Mouse (Mus musculus): ENCODE measurements around the gene 1810010H24Rik. TPM values are rescaled to one million over a fixed set of nuclear protein-coding genes. Genes with fewer than 3 reads are reported as not detected.
"Not testable (repeated sequence)": the region's sequence is repeated elsewhere in the genome, so short reads cannot be mapped to it uniquely, and the experiment has no call there.

The 1810010H24Rik gene
- polyA plus RNA-seq, 1 experiment from 2014 or later, result 2.2 TPM

DNA sequence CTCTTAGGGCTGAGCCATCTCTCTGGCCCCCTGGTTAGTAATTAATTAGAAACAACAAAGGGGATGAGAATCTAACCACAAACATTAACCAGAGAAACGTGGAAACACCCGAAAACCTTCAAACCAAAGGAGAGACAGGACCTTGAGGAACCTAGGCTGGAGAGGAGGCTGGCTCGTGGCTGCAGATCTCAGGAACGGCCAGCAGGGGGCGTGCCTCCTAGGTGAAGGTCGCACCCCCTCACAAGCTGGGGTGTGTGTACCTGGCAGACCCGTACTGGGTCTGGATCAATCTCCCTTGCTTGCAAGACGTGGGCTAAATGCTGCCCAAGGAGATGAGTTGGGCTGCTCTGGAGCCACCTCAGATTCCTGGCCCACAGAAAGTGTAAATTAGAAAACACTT, 6.9 kb upstream of the 1810010H24Rik start:
- WGBS (ENCODE audit: insufficient replicate concordance), result 23% methylated on average over 8 of the region's 8 CpGs
- Histone ChIP-seq H3K4me1 (ENCODE audit: control insufficient read depth, low read depth, low read length) (peaks cover 3% of the 10 kb centered on the region), H3K9me3 (replicated peaks; ENCODE audit: control insufficient read depth, low read length) (no peaks in the 10 kb centered on the region; the same call in 1 of the 2 replicates), H3K4me2 (ENCODE audit: low read depth, low read length) (no peak overlapping the region), H3K9ac (ENCODE audit: low read depth, low read length) (no peak overlapping the region), H3K36me3 (ENCODE audit: control insufficient read depth, insufficient read depth) (no peaks in the 10 kb centered on the region), H3K27ac (ENCODE audit: low read length) (no peak overlapping the region), H3K27me3 (ENCODE audit: control insufficient read depth, insufficient read depth, low read depth, low read length) (peaks cover 4% of the 10 kb centered on the region), H3K4me3 (ENCODE audit: low read depth, low read length) (no peak overlapping the region)
- no peak for ATAC-seq (ENCODE audit: low read depth)

DNA sequence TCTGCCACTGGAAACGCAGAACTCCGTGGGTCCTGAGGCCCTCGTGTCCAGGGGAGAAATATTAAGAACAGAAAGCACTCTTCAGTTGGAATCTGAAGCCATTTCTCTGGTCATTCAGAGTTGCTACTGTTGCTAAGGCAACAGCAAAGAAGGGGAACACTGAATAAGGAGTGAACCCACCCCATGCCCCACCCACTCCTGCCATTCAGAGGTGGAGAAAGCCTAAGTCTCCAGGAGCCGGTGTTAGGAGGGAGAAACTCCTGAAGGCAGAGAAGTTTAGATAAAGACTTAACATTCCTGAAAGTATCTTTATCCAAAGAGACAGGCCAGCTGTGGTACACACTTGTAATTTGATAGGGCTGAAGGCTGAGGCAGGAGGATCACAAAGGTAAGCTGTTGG, 6.2 kb upstream of the 1810010H24Rik start:
- no peak overlapping the region for H3K4me2 ChIP-seq (ENCODE audit: low read depth, low read length)
- no peak for ATAC-seq (ENCODE audit: low read depth)
- H3K9ac ChIP-seq (ENCODE audit: low read depth, low read length), result no peak overlapping the region
- peaks cover 3% of the 10 kb centered on the region for H3K4me1 ChIP-seq (ENCODE audit: control insufficient read depth, low read depth, low read length)
- no peaks in the 10 kb centered on the region; the same call in 1 of the 2 replicates for H3K9me3 ChIP-seq (replicated peaks; ENCODE audit: control insufficient read depth, low read length)
- WGBS (ENCODE audit: insufficient replicate concordance), result 75% methylated on average over 4 of the region's 4 CpGs
- H3K27ac ChIP-seq (ENCODE audit: low read length), result no peak overlapping the region
- no peaks in the 10 kb centered on the region for H3K36me3 ChIP-seq (ENCODE audit: control insufficient read depth, insufficient read depth)
- peaks cover 8% of the 10 kb centered on the region for H3K27me3 ChIP-seq (ENCODE audit: control insufficient read depth, insufficient read depth, low read depth, low read length)
- no peak overlapping the region for H3K4me3 ChIP-seq (ENCODE audit: low read depth, low read length)

DNA sequence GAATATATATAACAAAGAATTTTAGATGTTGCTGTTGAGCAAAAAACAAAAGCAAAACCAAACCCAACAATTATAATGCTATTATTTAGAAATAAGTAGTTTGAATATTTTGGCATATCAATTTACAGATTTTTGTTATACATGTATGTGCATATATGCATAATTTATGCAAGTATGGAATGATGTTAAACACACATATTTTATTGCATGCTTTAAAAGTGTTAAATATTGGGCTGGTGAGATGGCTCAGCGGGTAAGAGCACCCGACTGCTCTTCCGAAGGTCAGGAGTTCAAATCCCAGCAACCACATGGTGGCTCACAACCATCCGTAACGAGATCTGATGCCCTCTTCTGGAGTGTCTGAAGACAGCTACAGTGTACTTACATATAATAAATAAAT, 5.8 kb upstream of the 1810010H24Rik start:
- H3K4me2 ChIP-seq (ENCODE audit: low read depth, low read length); H3K27ac ChIP-seq (ENCODE audit: low read length); H3K4me1 ChIP-seq (ENCODE audit: control insufficient read depth, low read depth, low read length); ATAC-seq (ENCODE audit: low read depth); H3K4me3 ChIP-seq (ENCODE audit: low read depth, low read length); H3K9ac ChIP-seq (ENCODE audit: low read depth, low read length); H3K9me3 ChIP-seq (replicated peaks; ENCODE audit: control insufficient read depth, low read length); H3K36me3 ChIP-seq (ENCODE audit: control insufficient read depth, insufficient read depth): not testable (repeated sequence)
- H3K27me3 ChIP-seq (ENCODE audit: control insufficient read depth, insufficient read depth, low read depth, low read length), result peaks cover 12% of the 10 kb centered on the region
- 75% methylated on average over 3 of the region's 5 CpGs for WGBS (ENCODE audit: insufficient replicate concordance)

DNA sequence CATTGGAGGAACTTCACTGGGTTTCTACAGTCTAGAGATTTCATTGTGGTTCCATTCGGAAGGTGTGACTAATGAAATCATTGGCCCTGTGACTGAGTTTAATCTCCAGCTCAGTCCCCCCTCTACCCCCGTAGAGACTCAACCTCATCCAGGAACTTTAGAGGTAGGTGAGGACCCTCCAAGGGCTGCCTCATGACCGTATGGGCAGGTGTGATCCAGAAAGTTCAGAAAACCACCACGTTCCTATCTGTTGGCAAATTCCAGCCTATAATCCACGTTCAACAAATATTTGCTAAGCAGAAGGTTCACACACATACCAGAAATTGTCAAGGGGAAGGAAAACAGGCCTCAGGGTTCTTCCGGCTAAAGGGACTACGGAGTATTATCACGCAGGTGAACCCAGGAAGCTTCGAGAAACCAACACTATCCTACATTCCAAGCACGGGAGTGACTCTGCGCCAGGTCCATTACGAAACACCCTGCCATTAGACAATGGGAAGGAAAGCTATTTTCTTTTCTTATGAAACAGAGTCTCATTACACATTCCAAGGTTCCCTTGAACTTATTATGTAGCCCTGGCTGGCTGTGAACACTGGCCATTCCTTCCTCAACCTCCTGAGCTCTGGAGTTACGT, 3.3 kb upstream of the 1810010H24Rik start:
- no peaks in the 10 kb centered on the region for H3K36me3 ChIP-seq (ENCODE audit: control insufficient read depth, insufficient read depth)
- H3K9me3 ChIP-seq (replicated peaks; ENCODE audit: control insufficient read depth, low read length), result no peaks in the 10 kb centered on the region
- no peak for ATAC-seq (ENCODE audit: low read depth)
- H3K4me3 ChIP-seq (ENCODE audit: low read depth, low read length), result no peak overlapping the region
- H3K4me2 ChIP-seq (ENCODE audit: low read depth, low read length), result no peak overlapping the region
- no peak overlapping the region for H3K27ac ChIP-seq (ENCODE audit: low read length)
- H3K9ac ChIP-seq (ENCODE audit: low read depth, low read length), result no peak overlapping the region
- H3K4me1 ChIP-seq (ENCODE audit: control insufficient read depth, low read depth, low read length), result peaks cover 7% of the 10 kb centered on the region; the same call in 1 of the 2 replicates
- 67% methylated on average over 13 of the region's 13 CpGs for WGBS (ENCODE audit: insufficient replicate concordance)
- H3K27me3 ChIP-seq (ENCODE audit: control insufficient read depth, insufficient read depth, low read depth, low read length), result peaks cover 36% of the 10 kb centered on the region

DNA sequence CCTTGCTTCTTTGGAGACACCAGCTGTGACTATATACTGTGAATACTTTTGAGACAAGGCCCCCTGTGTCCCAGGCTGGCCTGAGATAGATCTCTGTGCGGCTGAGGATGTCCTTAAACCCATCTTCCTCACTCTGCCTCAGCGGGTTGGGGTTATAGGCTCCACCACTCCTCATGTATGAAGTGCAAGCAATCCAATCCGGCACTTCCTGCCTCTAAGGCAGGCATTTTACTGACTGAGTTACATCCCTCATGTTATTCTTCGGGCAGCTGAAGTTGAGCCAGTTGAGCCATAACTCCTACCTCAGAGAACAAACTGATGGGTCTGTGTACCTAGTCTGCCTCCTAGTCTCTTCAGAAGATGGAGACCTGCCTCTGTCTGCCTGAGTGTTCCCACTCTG, 1.1 kb upstream of the 1810010H24Rik start:
- 50% methylated on average over 4 of the region's 4 CpGs for WGBS (ENCODE audit: insufficient replicate concordance)
- Histone ChIP-seq H3K27ac (ENCODE audit: low read length) (no peak overlapping the region), H3K9me3 (replicated peaks; ENCODE audit: control insufficient read depth, low read length) (no peaks in the 10 kb centered on the region), H3K36me3 (ENCODE audit: control insufficient read depth, insufficient read depth) (no peaks in the 10 kb centered on the region), H3K4me3 (ENCODE audit: low read depth, low read length) (no peak overlapping the region), H3K4me2 (ENCODE audit: low read depth, low read length) (no peak overlapping the region), H3K9ac (ENCODE audit: low read depth, low read length) (no peak overlapping the region), H3K27me3 (ENCODE audit: control insufficient read depth, insufficient read depth, low read depth, low read length) (peaks cover 48% of the 10 kb centered on the region), H3K4me1 (ENCODE audit: control insufficient read depth, low read depth, low read length) (peaks cover 14% of the 10 kb centered on the region)
- no peak for ATAC-seq (ENCODE audit: low read depth)

DNA sequence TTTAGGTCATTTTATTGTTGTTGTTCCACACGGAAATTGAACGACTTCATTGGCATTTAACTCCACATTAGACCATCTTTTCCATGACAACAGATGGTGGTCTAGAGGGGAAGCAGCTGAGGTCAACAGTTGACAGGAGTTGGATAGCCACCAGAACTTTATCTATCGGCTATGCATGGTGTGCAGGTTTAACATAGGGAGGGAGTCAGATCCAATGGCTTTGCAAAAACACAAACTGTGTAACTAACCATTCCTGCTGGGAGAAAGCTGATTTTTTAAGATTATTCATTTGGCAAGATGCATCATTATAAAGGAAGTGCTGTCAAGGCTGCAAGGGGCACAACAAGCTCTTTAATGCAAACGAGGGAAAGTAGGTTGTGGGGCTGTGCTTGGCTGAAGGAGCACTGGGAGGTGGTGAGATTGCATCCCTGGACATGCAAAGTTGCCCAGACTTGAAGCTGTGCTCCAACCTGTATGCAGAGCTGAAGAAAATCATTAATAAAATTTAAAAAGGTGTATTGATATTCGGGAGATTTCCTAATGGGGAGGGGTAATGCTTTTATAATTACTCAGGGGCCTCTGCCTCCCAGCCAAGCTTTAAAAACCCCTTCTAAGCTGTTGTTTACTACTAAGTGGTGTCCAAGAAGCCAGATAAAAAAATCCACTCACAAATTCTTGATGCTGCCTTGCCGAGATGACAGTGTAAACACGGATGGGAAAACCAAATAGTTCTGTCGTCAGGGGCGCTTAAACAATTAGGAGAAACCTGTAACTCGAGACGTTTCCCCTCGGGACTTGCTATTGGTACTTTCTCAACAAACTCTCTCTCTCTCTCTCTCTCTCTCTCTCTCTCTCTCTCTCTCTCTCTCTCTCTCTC, 1.3 kb downstream of the 1810010H24Rik start:
- WGBS (ENCODE audit: insufficient replicate concordance), result 6% methylated on average over 12 of the region's 12 CpGs
- no peak overlapping the region for H3K27ac ChIP-seq (ENCODE audit: low read length)
- ATAC-seq (ENCODE audit: low read depth), result no peak

DNA sequence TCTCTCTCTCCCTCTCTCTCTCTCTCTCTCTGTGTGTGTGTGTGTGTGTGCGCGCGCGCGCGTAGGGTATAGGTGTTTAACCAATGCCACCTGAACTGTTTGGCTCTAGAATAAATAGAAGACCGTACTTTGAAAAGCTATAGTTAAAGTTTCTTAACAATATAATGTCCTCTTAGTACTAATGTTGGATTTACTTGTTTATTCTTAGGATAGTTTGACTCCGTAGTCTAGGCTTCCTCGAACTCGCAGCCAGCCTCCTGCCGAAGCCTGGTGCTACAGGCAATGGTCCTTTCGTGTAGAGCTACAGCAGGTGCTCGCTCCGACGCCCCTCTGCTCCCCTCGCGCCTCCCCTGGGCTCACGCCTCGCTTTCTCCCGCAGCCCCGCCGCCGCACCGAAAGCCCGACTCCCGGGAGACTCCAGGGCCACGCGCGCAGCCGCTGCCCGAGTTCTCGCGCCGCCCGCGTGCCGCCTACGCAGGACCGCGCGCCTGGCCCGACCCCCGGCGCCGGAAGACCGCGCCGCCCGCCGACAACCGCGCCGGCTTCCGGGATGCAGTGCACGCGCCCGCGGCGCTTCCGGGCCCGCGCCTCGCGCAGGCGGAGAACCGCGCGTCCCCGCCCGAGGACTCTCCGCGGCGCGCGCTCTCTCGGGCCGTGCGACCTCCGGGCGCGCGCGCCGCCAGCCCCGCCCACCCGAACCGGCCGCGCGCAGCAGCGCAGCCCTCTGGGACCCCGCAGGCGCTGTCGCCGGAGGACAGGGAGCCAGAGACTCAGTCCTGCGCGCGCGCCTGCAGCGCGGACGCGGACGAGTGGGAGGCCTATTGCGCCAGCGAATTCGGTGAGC, 2.2 kb downstream of the 1810010H24Rik start:
- under 1% methylated on average over 101 of the region's 107 CpGs for WGBS (ENCODE audit: insufficient replicate concordance)
- Histone ChIP-seq H3K9me3 (replicated peaks; ENCODE audit: control insufficient read depth, low read length) (no peaks in the 10 kb centered on the region), H3K4me2 (ENCODE audit: low read depth, low read length) (peak overlapping the region; percentile 86), H3K36me3 (ENCODE audit: control insufficient read depth, insufficient read depth) (no peaks in the 10 kb centered on the region), H3K27ac (ENCODE audit: low read length) (peak overlapping the region; percentile 79), H3K4me3 (ENCODE audit: low read depth, low read length) (peak overlapping the region; percentile 70), H3K4me1 (ENCODE audit: control insufficient read depth, low read depth, low read length) (peaks cover 14% of the 10 kb centered on the region), H3K27me3 (ENCODE audit: control insufficient read depth, insufficient read depth, low read depth, low read length) (peaks cover 48% of the 10 kb centered on the region), H3K9ac (ENCODE audit: low read depth, low read length) (peak overlapping the region; percentile 74)
- peak; percentile 92 for ATAC-seq (ENCODE audit: low read depth)

More for the DNA sequence above, 1.3 kb downstream of the 1810010H24Rik start:
- Histone ChIP-seq H3K4me2 (ENCODE audit: low read depth, low read length) (peak overlapping the region; percentile 86), H3K4me3 (ENCODE audit: low read depth, low read length) (peak overlapping the region; percentile 70), H3K4me1 (ENCODE audit: control insufficient read depth, low read depth, low read length) (peaks cover 14% of the 10 kb centered on the region), H3K9me3 (replicated peaks; ENCODE audit: control insufficient read depth, low read length) (no peaks in the 10 kb centered on the region), H3K27me3 (ENCODE audit: control insufficient read depth, insufficient read depth, low read depth, low read length) (peaks cover 48% of the 10 kb centered on the region), H3K9ac (ENCODE audit: low read depth, low read length) (no peak overlapping the region), H3K36me3 (ENCODE audit: control insufficient read depth, insufficient read depth) (no peaks in the 10 kb centered on the region)

DNA sequence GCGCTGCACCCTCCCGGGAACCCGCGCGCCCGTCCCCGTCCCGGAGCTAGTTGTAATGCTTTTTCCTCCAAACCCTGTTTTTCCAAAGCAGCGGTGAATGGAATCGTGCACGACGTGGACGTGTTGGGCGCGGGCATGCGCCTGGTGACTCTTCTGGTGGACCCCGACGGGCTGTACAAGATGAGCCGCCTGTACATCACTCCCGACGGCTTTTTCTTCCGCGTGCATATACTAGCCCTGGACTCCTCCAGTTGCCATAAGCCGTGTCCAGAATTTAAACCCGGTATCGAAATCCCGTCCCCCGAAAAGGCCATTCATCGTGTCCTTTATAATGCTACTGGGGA, 2.8 kb downstream of the 1810010H24Rik start:
- Histone ChIP-seq H3K4me2 (ENCODE audit: low read depth, low read length) (peak overlapping the region; percentile 86), H3K27ac (ENCODE audit: low read length) (peak overlapping the region; percentile 79), H3K4me1 (ENCODE audit: control insufficient read depth, low read depth, low read length) (peaks cover 14% of the 10 kb centered on the region), H3K9me3 (replicated peaks; ENCODE audit: control insufficient read depth, low read length) (no peaks in the 10 kb centered on the region), H3K36me3 (ENCODE audit: control insufficient read depth, insufficient read depth) (no peaks in the 10 kb centered on the region), H3K4me3 (ENCODE audit: low read depth, low read length) (peak overlapping the region; percentile 70), H3K9ac (ENCODE audit: low read depth, low read length) (peak overlapping the region; percentile 74), H3K27me3 (ENCODE audit: control insufficient read depth, insufficient read depth, low read depth, low read length) (peaks cover 45% of the 10 kb centered on the region)
- no peak; the same call in 1 of the 2 replicates for ATAC-seq (ENCODE audit: low read depth)
- 3% methylated on average over 29 of the region's 29 CpGs for WGBS (ENCODE audit: insufficient replicate concordance)
